Mouse (Mus musculus): ENCODE data around the gene Tmem186. TPM values are rescaled to one million over a fixed set of nuclear protein-coding genes. Genes with fewer than 3 reads are reported as not detected.

The Tmem186 gene
- polyA plus RNA-seq, 2 experiments, result 13.0 to 17.4 TPM

- ATAC-seq (ENCODE audit: low FRiP score, low read depth) (no peak), DNase-seq (ENCODE audit: low spot score) (no peak)
- Histone ChIP-seq H3K9ac (ENCODE audit: low read depth, low read length, severe bottlenecking) (no peak overlapping the region), H3K27ac (replicated peaks; ENCODE audit: low read depth, low read length) (no peak overlapping the region), H3K9me3 (ENCODE audit: control insufficient read depth, low read length) (no peaks in the 10 kb centered on the region), H3K4me2 (replicated peaks; ENCODE audit: low read depth, low read length, severe bottlenecking) (no peak overlapping the region), H3K4me3 (replicated peaks; ENCODE audit: low read length) (no peak overlapping the region), H3K4me1 (ENCODE audit: control insufficient read depth, insufficient read depth, low read length) (no peaks in the 10 kb centered on the region), H3K36me3 (ENCODE audit: control insufficient read depth, insufficient read depth, low read length) (peaks cover 8% of the 10 kb centered on the region; the same call in 1 of the 2 replicates), H3K27me3 (ENCODE audit: control insufficient read depth, insufficient read depth, low read length) (no peaks in the 10 kb centered on the region)
- TF ChIP-seq POLR2A (IDR thresholded peaks at IDR 0.05; ENCODE audit: borderline replicate concordance, extremely low read depth, insufficient read depth, insufficient read length), result no peak
- WGBS, result 91% methylated on average over 8 of the region's 8 CpGs
Measured at GRCm38 (mm10) chr16:8612214-8613005, 25.1 kb downstream of the Tmem186 start.

- ATAC-seq (ENCODE audit: low FRiP score, low read depth) (no peak), DNase-seq (ENCODE audit: low spot score) (no peak)
- Histone ChIP-seq H3K4me3 (replicated peaks; ENCODE audit: low read length) (no peak overlapping the region), H3K36me3 (ENCODE audit: control insufficient read depth, insufficient read depth, low read length) (peaks cover 10% of the 10 kb centered on the region), H3K9ac (ENCODE audit: low read depth, low read length, severe bottlenecking) (no peak overlapping the region), H3K9me3 (ENCODE audit: control insufficient read depth, low read length) (no peaks in the 10 kb centered on the region), H3K27me3 (ENCODE audit: control insufficient read depth, insufficient read depth, low read length) (no peaks in the 10 kb centered on the region), H3K4me1 (ENCODE audit: control insufficient read depth, insufficient read depth, low read length) (no peaks in the 10 kb centered on the region), H3K27ac (replicated peaks; ENCODE audit: low read depth, low read length) (no peak overlapping the region), H3K4me2 (replicated peaks; ENCODE audit: low read depth, low read length, severe bottlenecking) (no peak overlapping the region)
- TF ChIP-seq POLR2A (IDR thresholded peaks at IDR 0.05; ENCODE audit: borderline replicate concordance, extremely low read depth, insufficient read depth, insufficient read length), result no peak
- 46% methylated on average over 3 of the region's 3 CpGs for WGBS
Measured at GRCm38 (mm10) chr16:8610397-8610796, 27.1 kb downstream of the Tmem186 start.

- no peak overlapping the region for H3K4me3 ChIP-seq (replicated peaks; ENCODE audit: low read length)
- H3K27ac ChIP-seq (replicated peaks; ENCODE audit: low read depth, low read length), result no peak overlapping the region
- no peak overlapping the region for H3K9ac ChIP-seq (ENCODE audit: low read depth, low read length, severe bottlenecking)
- peaks cover 14% of the 10 kb centered on the region for H3K36me3 ChIP-seq (ENCODE audit: control insufficient read depth, insufficient read depth, low read length)
- H3K4me2 ChIP-seq (replicated peaks; ENCODE audit: low read depth, low read length, severe bottlenecking), result no peak overlapping the region
- WGBS, result 86% methylated on average over 3 of the region's 3 CpGs
- ATAC-seq (ENCODE audit: low FRiP score, low read depth), result no peak
- H3K9me3 ChIP-seq (ENCODE audit: control insufficient read depth, low read length), result no peaks in the 10 kb centered on the region
- no peak for DNase-seq (ENCODE audit: low spot score)
- H3K27me3 ChIP-seq (ENCODE audit: control insufficient read depth, insufficient read depth, low read length), result no peaks in the 10 kb centered on the region
- TF ChIP-seq POLR2A (IDR thresholded peaks at IDR 0.05; ENCODE audit: borderline replicate concordance, extremely low read depth, insufficient read depth, insufficient read length), result no peak
- no peaks in the 10 kb centered on the region for H3K4me1 ChIP-seq (ENCODE audit: control insufficient read depth, insufficient read depth, low read length)
Measured at GRCm38 (mm10) chr16:8603789-8604188, 33.7 kb downstream of the Tmem186 start.

GRCm38 (mm10) chr16:8597516-8597915 is 40.0 kb downstream of the Tmem186 start:
- no peak overlapping the region for H3K4me3 ChIP-seq (replicated peaks; ENCODE audit: low read length)
- no peak for DNase-seq (ENCODE audit: low spot score)
- H3K4me1 ChIP-seq (ENCODE audit: control insufficient read depth, insufficient read depth, low read length), result no peaks in the 10 kb centered on the region
- H3K27me3 ChIP-seq (ENCODE audit: control insufficient read depth, insufficient read depth, low read length), result no peaks in the 10 kb centered on the region
- H3K9ac ChIP-seq (ENCODE audit: low read depth, low read length, severe bottlenecking), result no peak overlapping the region
- no peaks in the 10 kb centered on the region for H3K9me3 ChIP-seq (ENCODE audit: control insufficient read depth, low read length)
- WGBS, result 88% methylated on average over 5 of the region's 5 CpGs
- no peak overlapping the region for H3K27ac ChIP-seq (replicated peaks; ENCODE audit: low read depth, low read length)
- no peak for ATAC-seq (ENCODE audit: low FRiP score, low read depth)
- no peak for TF ChIP-seq POLR2A (IDR thresholded peaks at IDR 0.05; ENCODE audit: borderline replicate concordance, extremely low read depth, insufficient read depth, insufficient read length)
- H3K36me3 ChIP-seq (ENCODE audit: control insufficient read depth, insufficient read depth, low read length), result peaks cover 5% of the 10 kb centered on the region
- no peak overlapping the region for H3K4me2 ChIP-seq (replicated peaks; ENCODE audit: low read depth, low read length, severe bottlenecking)

GRCm38 (mm10) chr16:8596336-8596735 is 41.2 kb downstream of the Tmem186 start:
- Histone ChIP-seq H3K4me1 (ENCODE audit: control insufficient read depth, insufficient read depth, low read length) (no peaks in the 10 kb centered on the region), H3K4me3 (replicated peaks; ENCODE audit: low read length) (no peak overlapping the region), H3K36me3 (ENCODE audit: control insufficient read depth, insufficient read depth, low read length) (peaks cover 5% of the 10 kb centered on the region), H3K27me3 (ENCODE audit: control insufficient read depth, insufficient read depth, low read length) (no peaks in the 10 kb centered on the region), H3K27ac (replicated peaks; ENCODE audit: low read depth, low read length) (no peak overlapping the region), H3K9me3 (ENCODE audit: control insufficient read depth, low read length) (no peaks in the 10 kb centered on the region), H3K4me2 (replicated peaks; ENCODE audit: low read depth, low read length, severe bottlenecking) (no peak overlapping the region), H3K9ac (ENCODE audit: low read depth, low read length, severe bottlenecking) (no peak overlapping the region)
- DNase-seq (ENCODE audit: low spot score) (no peak), ATAC-seq (ENCODE audit: low FRiP score, low read depth) (no peak)
- WGBS, result 78% methylated on average over 4 of the region's 4 CpGs
- TF ChIP-seq POLR2A (IDR thresholded peaks at IDR 0.05; ENCODE audit: borderline replicate concordance, extremely low read depth, insufficient read depth, insufficient read length), result no peak
